Comparison of ENCODE assay signal across 9 mouse cellular contexts in genomic region chr6:64729231-64730011, GRCm38 (mm10). TPM values are rescaled to one million over a fixed set of nuclear protein-coding genes. Genes with fewer than 3 reads are reported as not detected.
DNase-seq lines count a peak whose midpoint lies in the region; ATAC-seq lines count a peak whose summit lies in the region.
"Had no signal": no experiment of that assay in that cellular context is flagged by ENCODE, and none has a peak within 500 bp of the region (broad histone marks: within the 10 kb centered on the region; RNA-seq: fewer than 3 reads in every experiment).

No protein-coding gene starts in this region.

- H3K36me3 ChIP-seq in heart, embryonic 16.5 days (ENCODE audit: control insufficient read depth, insufficient read depth) = no peaks in the 10 kb centered on the region
- H3K36me3 ChIP-seq in limb, embryonic 12.5 days = no peaks in the 10 kb centered on the region

- no peaks in the 10 kb centered on the region for H3K9me3 ChIP-seq in heart, embryonic 16.5 days (replicated peaks; ENCODE audit: control insufficient read depth, low read length)
- H3K9me3 ChIP-seq in limb, embryonic 12.5 days = no peaks in the 10 kb centered on the region

- ATAC-seq in heart, embryonic 16.5 days (replicated peaks; ENCODE audit: extremely low read depth, insufficient read depth, low FRiP score) = peak; percentile 56; the same call in 1 of the 2 replicates
- peak; percentile 57; the same call in 1 of the 2 replicates for ATAC-seq in limb, embryonic 12.5 days (ENCODE audit: insufficient number of reproducible peaks, insufficient read depth, low FRiP score, low TSS enrichment, low read depth)

- under 1% methylated on average over 53 of the region's 53 CpGs for WGBS in heart, embryonic 16.5 days
- under 1% methylated on average over 53 of the region's 53 CpGs for WGBS in limb, embryonic 12.5 days

- peaks cover 53% of the 10 kb centered on the region for H3K27me3 ChIP-seq in heart, embryonic 16.5 days (ENCODE audit: control insufficient read depth, insufficient read depth, low read length)
- peaks cover 73% of the 10 kb centered on the region for H3K27me3 ChIP-seq in limb, embryonic 12.5 days

- no peak overlapping the region; the same call in 1 of the 2 replicates for H3K9ac ChIP-seq in heart, embryonic 16.5 days (ENCODE audit: low read length)
- H3K9ac ChIP-seq in limb, embryonic 12.5 days (replicated peaks) = peak overlapping the region; percentile 45; the same call in 1 of the 2 replicates

- H3K4me3 ChIP-seq in heart, embryonic 16.5 days (ENCODE audit: low read length) = peak overlapping the region; percentile 48
- peak overlapping the region; percentile 43 for H3K4me3 ChIP-seq in limb, embryonic 12.5 days (replicated peaks)
- H3K4me3 ChIP-seq: myocyte had no signal

- DNase-seq in adrenal gland, adult (ENCODE audit: inconsistent age in 2 of 2, low spot score in 1 of 2) = peak; percentile 25 to 71
- no peak for DNase-seq in adrenal gland, postnatal 4 days (ENCODE audit: low spot score in 2 of 2)
- DNase-seq in right cerebral cortex, postnatal 4 days = peak; percentile 20
- DNase-seq in right cerebral cortex, postnatal 36 days (ENCODE audit: low spot score in 2 of 2) = no peak
- peak; percentile 75 for DNase-seq in neural tube, embryonic 10.5 days (ENCODE audit: extremely low spot score, low spot score)
- DNase-seq in urinary bladder, postnatal 4 days (ENCODE audit: low spot score in 2 of 2) = no peak

- peak overlapping the region; percentile 71 for H3K4me2 ChIP-seq in heart, embryonic 16.5 days (ENCODE audit: low read depth, low read length)
- H3K4me2 ChIP-seq in limb, embryonic 12.5 days = peak overlapping the region; percentile 77

- peaks cover 15% of the 10 kb centered on the region for H3K4me1 ChIP-seq in heart, embryonic 16.5 days (ENCODE audit: control insufficient read depth, insufficient read depth, low read length)
- peaks cover 30% of the 10 kb centered on the region for H3K4me1 ChIP-seq in limb, embryonic 12.5 days (replicated peaks)

- no peak overlapping the region for H3K27ac ChIP-seq in heart, embryonic 16.5 days (ENCODE audit: low read length)
- no peak overlapping the region for H3K27ac ChIP-seq in limb, embryonic 12.5 days

RNA-seq across cellular contexts. Expression of gene Atoh1, which starts 0.5 kb away (rescaled TPM):
- under 1 TPM in 1 of 2 experiments, not detected in 1; 0.20 TPM for total RNA-seq in adrenal gland, postnatal 4 days (2021)
- polyA plus RNA-seq in heart, embryonic 16.5 days (2015; fragmentation: Nextera tagmentation; extraction: Ambion mirVana) = not detected in 2 replicates
- polyA plus RNA-seq in limb, embryonic 12.5 days (2016; fragmentation: Nextera tagmentation; extraction: Ambion mirVana) = 0.10 TPM in 1 of 2 replicates, not detected in the other
- polyA plus RNA-seq: myocyte had no signal

Comparison
In these comparisons a context has a peak if more than half of its experiments do, and no peak if none do; other contexts are left out.
1. DNase-seq: peak in adrenal gland, adult (2 of 2), right cerebral cortex, postnatal 4 days (single experiment) and neural tube, embryonic 10.5 days (single experiment); none in adrenal gland, postnatal 4 days (0 of 2), right cerebral cortex, postnatal 36 days (0 of 2) and urinary bladder, postnatal 4 days (0 of 2).